Mouse (Mus musculus) intestine, embryonic 14.5 days (tissue): Measurements from ENCODE around the gene Ppp1r2. TPM values are rescaled to one million over a fixed set of nuclear protein-coding genes. Genes with fewer than 3 reads are reported as not detected.

ENCODE experiments used
- ATAC-seq: fragments of 200-750 bp; cut with Nextera tagmentation; replicated peaks from 2 replicates; pipeline ENCODE4 v1.8.0; 2017; ENCODE audit warnings: low read depth, moderate number of reproducible peaks, moderate TSS enrichment, moderate library complexity; ENCODE audit not compliant: low FRiP score, low TSS enrichment
- DNase-seq: peaks from one replicate; pipeline ENCODE4 v3.0.0-alpha.2; 2018; ENCODE audit warnings: low spot score
- H3K27ac ChIP-seq: fragments of 300-500 bp; sonication (generic); 2 replicates; pipeline ENCODE4 v1.5.1; 2014; ENCODE audit warnings: low read depth, mild to moderate bottlenecking, control low read depth
- H3K27me3 ChIP-seq: fragments of 300-500 bp; sonication (generic); replicated peaks from 2 replicates; pipeline ENCODE4 v1.6.1; 2014; ENCODE audit warnings: low read length, control low read depth; ENCODE audit not compliant: control insufficient read depth, insufficient read depth
- H3K36me3 ChIP-seq: fragments of 300-500 bp; sonication (generic); 2 replicates; pipeline ENCODE4 v1.6.1; 2014; ENCODE audit warnings: low read length, control low read depth; ENCODE audit not compliant: control insufficient read depth, insufficient read depth
- H3K4me1 ChIP-seq: fragments of 300-500 bp; sonication (generic); replicated peaks from 2 replicates; pipeline ENCODE4 v1.6.1; 2014; ENCODE audit warnings: low read length, control low read depth, mixed read lengths; ENCODE audit not compliant: control insufficient read depth, insufficient read depth
- H3K4me2 ChIP-seq: fragments of 300-500 bp; sonication (generic); 2 replicates; pipeline ENCODE4 v1.6.1; 2014; ENCODE audit warnings: low read length
- H3K4me3 ChIP-seq: fragments of 300-500 bp; sonication (generic); 2 replicates; pipeline ENCODE4 v1.5.1; 2014; ENCODE audit warnings: low read depth, low read length, control low read depth, mixed read lengths
- H3K9ac ChIP-seq: fragments of 300-500 bp; sonication (generic); 2 replicates; pipeline ENCODE4 v1.6.1; 2014; ENCODE audit warnings: mild to moderate bottlenecking, low read length
- H3K9me3 ChIP-seq: fragments of 300-500 bp; sonication (generic); 2 replicates; pipeline ENCODE4 v1.6.1; 2016; ENCODE audit warnings: low read length, control low read depth; ENCODE audit not compliant: control insufficient read depth
- WGBS: fragments of 180-500 bp; shearing (Covaris S2); extraction: QIAGEN DNeasy Blood & Tissue Kit; methylation state at CpG from one replicate; pipeline ENCODE4 v1.1.7; 2014; 5-methylcytosine and 5-hydroxymethylcytosine counted together
- polyA plus RNA-seq: library from polyadenylated mRNA; unstranded; fragments of >200 nt; fragmentation: Nextera tagmentation; extraction: Ambion mirVana; gene quantifications from 2 replicates; pipeline ENCODE4 v1.2.1, GENCODE M21; 2014

Ppp1r2 gene
- polyA plus RNA-seq, 1 experiment from 2014 or later, result 85.2 TPM

DNA sequence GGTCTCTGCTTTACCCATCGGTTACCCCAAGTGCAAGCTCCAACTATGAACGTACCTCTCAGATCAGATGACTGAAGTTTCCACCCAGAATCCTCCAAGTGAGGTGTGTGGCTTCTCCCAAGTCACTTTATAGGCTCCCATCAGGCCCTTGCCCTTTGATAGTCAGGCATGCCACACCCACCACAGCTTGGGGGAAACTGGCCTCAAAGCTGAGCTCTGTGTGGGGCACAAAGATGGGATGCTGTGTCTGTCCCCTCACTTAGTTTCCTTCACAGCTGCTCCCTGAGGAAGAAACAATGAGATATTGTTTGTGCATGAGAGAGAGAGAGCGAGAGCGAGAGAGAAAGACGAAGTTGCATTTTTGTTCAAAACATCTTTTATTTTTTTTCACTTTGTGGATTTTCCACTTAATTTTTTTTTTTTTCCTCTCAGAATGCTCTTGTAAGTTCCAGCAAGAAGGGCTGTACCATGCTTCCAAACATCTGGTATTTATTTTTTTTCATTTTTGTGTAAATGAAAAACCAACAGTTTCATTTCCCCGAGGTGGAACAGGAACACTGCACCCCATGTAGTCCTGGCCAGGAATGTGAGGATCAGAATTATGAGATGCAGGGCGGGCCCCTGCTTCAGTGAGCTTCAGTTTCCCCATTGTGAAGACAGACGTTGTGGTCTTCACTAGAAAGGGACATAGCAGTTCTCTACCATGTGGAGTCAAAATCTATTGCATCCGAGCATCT, 39.6 kb upstream of the Ppp1r2 start, which contains the start of gene Apod:
Apod (minus strand) TSS at position 312 of the 737 bp plus-strand sequence.
- ATAC-seq, result no peak
- H3K9me3 ChIP-seq, result no peaks in the 10 kb centered on the region
- H3K4me3 ChIP-seq, result no peak within 1 kb of the TSS
- no peaks in the 10 kb centered on the region for H3K27me3 ChIP-seq
- H3K27ac ChIP-seq, result no peak within 1 kb of the TSS
- no peaks in the 10 kb centered on the region; the same call in 1 of the 2 replicates for H3K4me1 ChIP-seq
- WGBS, result 71% methylated on average over 9 of the region's 9 CpGs
- no peak within 1 kb of the TSS for H3K4me2 ChIP-seq
- no peak for DNase-seq
- H3K9ac ChIP-seq, result no peak within 1 kb of the TSS
- H3K36me3 ChIP-seq, result no peaks in the 10 kb centered on the region

DNA sequence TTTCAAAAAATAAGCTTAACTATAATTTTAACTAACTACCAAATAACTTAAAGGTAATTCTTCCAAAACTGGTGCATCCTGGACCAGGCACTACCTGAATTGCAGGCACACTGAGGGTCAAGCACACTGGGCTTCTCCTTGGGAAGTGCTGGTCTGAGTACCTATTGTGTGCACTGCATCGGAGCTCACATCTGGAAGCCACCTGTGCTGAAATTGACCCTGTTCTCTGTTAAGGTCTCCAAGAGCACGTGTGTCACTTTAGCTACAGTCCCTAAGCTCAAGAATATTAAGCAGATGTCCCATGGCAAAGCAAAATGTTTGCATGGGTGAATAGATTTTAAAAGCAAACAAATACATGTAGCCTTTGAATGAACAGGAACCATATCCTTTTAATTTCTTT, 38.5 kb upstream of the Ppp1r2 start:
- 49% methylated on average over 2 of the region's 2 CpGs for WGBS
- DNase-seq (no peak), ATAC-seq (no peak)
- Histone ChIP-seq H3K36me3 (no peaks in the 10 kb centered on the region), H3K4me2 (no peak overlapping the region), H3K4me1 (no peaks in the 10 kb centered on the region; the same call in 1 of the 2 replicates), H3K9ac (no peak overlapping the region), H3K4me3 (no peak overlapping the region), H3K27me3 (no peaks in the 10 kb centered on the region), H3K9me3 (no peaks in the 10 kb centered on the region), H3K27ac (no peak overlapping the region)

DNA sequence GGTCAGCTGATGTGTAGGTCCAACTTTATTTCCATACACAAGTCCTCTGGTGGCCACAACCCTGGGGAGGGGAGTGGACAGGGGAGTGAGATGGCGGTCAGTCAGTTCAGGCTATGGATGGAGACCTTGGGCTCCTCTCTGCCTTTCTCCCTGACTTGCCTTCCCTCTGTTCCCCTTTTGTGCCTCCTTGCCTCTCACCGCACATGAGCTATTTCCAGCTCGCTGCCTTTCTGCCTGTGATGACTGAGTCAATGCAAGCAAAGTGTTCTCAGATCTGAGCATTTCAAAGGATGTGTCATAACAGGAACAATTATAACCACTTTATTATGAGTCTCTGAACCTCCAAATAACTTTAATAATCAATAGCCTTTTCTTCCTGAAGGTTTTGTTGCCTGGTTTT, 37.2 kb upstream of the Ppp1r2 start:
- Histone ChIP-seq H3K27me3 (no peaks in the 10 kb centered on the region), H3K27ac (no peak overlapping the region), H3K9ac (no peak overlapping the region), H3K4me3 (no peak overlapping the region), H3K9me3 (no peaks in the 10 kb centered on the region), H3K36me3 (no peaks in the 10 kb centered on the region), H3K4me1 (no peaks in the 10 kb centered on the region; the same call in 1 of the 2 replicates), H3K4me2 (no peak overlapping the region)
- DNase-seq (no peak), ATAC-seq (no peak)
- WGBS, result 91% methylated on average over 3 of the region's 3 CpGs

DNA sequence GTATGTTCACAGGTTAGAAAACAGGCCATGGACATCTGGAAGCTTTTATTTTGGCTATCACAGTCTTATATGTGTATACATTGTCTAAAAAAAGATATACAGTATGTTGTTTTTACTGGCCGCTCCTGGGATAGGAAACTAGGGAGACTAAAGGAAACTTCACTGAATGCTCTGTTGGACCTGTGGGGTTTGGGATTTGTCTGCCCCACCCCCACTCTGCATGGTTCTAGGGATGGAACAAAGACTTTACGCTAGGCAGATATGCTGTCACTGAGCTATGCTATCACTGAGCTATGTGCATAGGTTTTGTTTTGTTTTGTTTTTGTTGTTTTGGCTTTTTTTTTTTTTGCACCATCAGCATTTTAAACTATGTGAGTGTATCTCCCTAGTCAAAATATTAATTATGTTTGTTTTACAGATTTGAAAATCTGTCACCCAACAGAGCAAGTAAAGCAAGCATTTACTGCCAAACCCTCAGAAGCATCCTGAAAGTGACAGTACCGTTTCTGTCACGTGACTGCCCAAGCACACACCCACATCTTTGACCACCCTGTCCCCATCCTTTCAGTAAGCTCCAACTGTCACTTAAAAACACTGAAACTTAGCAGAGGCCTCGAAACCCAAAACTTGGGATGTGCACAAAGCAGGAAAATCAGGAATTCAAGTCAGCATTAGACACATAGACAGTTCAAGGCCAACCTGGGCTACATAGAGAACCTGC, 30.3 kb upstream of the Ppp1r2 start:
- Histone ChIP-seq H3K9me3 (no peaks in the 10 kb centered on the region), H3K27me3 (no peaks in the 10 kb centered on the region), H3K9ac (no peak overlapping the region), H3K4me2 (no peak overlapping the region), H3K27ac (no peak overlapping the region), H3K4me3 (no peak overlapping the region), H3K4me1 (no peaks in the 10 kb centered on the region), H3K36me3 (no peaks in the 10 kb centered on the region)
- WGBS, result 63% methylated on average over 5 of the region's 5 CpGs
- ATAC-seq (no peak), DNase-seq (no peak)

DNA sequence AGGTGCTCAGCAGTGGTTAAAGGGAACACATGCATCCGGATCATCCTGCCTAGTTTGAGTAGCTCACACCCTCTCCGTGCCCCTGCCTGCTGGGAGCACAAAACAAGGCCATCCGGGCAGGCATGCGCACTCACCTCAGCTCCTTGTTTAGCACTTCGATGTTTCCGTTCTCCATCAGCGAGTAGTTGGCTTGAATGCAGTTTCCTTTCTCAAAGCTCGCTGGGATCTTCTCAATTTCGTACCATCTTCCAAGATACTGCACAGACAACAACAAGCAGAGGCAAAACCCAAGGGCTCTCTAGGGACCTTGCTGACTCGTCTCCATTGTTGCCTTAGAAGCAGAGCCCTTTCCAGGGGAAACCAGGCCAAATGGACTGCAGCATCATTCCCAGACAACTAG, 28.2 kb upstream of the Ppp1r2 start:
- H3K27ac ChIP-seq, result no peak overlapping the region
- 68% methylated on average over 10 of the region's 10 CpGs for WGBS
- DNase-seq, result no peak
- H3K9me3 ChIP-seq, result no peaks in the 10 kb centered on the region
- no peak for ATAC-seq
- H3K4me2 ChIP-seq, result no peak overlapping the region
- no peaks in the 10 kb centered on the region for H3K27me3 ChIP-seq
- H3K36me3 ChIP-seq, result no peaks in the 10 kb centered on the region
- H3K4me1 ChIP-seq, result peaks cover 12% of the 10 kb centered on the region; the same call in 1 of the 2 replicates
- no peak overlapping the region for H3K9ac ChIP-seq
- no peak overlapping the region for H3K4me3 ChIP-seq

DNA sequence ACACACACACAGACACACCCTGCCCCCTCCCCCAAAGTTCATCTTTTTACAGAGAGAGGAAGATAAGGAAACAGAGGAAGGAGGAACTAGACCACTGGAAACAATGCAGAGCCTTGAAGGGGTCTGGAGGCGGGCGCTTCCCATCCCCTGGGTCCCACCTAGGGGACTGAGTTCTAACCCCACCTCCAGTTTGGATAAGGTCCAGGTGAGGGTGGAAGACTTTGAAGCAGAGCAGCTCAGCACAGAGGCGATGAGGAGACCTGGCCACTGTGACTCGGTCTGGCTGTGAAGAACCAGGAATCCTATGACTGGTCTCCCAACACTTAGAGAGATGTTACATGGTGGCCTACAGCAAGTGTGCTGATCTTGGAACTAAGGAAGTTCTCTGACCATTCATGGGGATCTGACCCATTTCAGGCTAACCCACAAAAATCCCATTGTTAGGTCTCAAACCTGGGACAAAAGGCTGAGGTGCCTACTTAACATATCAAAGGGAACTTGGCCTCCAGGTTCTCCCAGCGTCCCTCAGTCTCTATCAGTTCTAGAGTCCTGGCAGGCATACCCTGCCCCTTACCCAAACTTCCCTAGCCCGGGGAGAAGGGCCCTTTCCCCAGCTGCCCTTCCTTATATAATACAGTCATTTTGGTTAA, 25.9 kb upstream of the Ppp1r2 start:
- H3K4me1 ChIP-seq, result peaks cover 12% of the 10 kb centered on the region; the same call in 1 of the 2 replicates
- WGBS, result 87% methylated on average over 6 of the region's 6 CpGs
- H3K27me3 ChIP-seq, result no peaks in the 10 kb centered on the region
- DNase-seq (no peak), ATAC-seq (no peak)
- no peaks in the 10 kb centered on the region for H3K9me3 ChIP-seq
- no peak overlapping the region for H3K4me3 ChIP-seq
- H3K9ac ChIP-seq, result no peak overlapping the region
- H3K4me2 ChIP-seq, result no peak overlapping the region
- no peaks in the 10 kb centered on the region for H3K36me3 ChIP-seq
- no peak overlapping the region for H3K27ac ChIP-seq

DNA sequence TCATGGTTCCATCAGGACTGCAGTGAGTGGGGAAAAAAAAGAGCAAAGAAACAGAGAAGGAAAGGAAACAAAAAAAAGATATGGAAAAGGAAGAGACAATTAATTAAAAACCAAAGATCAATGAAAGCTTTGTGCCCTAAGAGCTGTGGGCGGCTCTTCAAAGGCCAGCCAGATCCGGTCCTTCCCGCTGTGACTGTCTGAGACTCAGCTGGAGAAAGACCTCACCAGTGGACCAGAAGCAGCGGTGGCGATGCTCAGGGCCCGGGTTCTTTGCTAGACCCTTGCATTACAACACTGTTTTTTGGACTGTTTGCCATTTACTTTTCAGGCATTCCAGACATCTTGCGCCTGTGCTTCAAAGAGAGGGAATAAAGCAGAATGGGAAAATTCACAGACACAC, 25.4 kb upstream of the Ppp1r2 start:
- H3K4me2 ChIP-seq, result no peak overlapping the region
- DNase-seq, result no peak
- no peak overlapping the region for H3K27ac ChIP-seq
- H3K4me1 ChIP-seq, result peaks cover 12% of the 10 kb centered on the region; the same call in 1 of the 2 replicates
- H3K9ac ChIP-seq, result no peak overlapping the region
- no peaks in the 10 kb centered on the region for H3K9me3 ChIP-seq
- no peak overlapping the region for H3K4me3 ChIP-seq
- H3K36me3 ChIP-seq, result no peaks in the 10 kb centered on the region
- no peak for ATAC-seq
- no peaks in the 10 kb centered on the region for H3K27me3 ChIP-seq
- 56% methylated on average over 7 of the region's 7 CpGs for WGBS

DNA sequence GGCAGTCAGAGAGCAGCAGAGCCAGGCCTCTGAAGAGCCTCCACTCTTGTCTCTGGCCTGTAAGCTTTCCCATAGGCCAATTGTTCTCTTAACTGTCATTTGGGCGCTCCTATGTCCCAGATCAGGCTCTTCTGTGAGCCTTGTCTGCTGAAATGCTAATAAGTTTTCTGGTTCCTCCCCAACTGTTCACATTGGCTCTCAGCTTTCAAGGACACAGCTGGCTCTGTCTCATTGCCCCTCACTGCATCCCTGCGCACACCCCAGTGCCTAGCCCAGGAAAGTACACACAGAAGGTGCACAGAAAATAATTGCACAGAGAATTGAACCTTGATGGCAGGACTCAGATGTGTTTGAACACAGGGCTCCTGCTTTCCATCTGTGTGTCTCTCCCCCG, 24.9 kb upstream of the Ppp1r2 start:
- no peaks in the 10 kb centered on the region for H3K27me3 ChIP-seq
- H3K4me3 ChIP-seq, result no peak overlapping the region
- 46% methylated on average over 3 of the region's 3 CpGs for WGBS
- H3K27ac ChIP-seq, result no peak overlapping the region
- H3K9ac ChIP-seq, result no peak overlapping the region
- H3K4me1 ChIP-seq, result peaks cover 12% of the 10 kb centered on the region; the same call in 1 of the 2 replicates
- DNase-seq (no peak), ATAC-seq (no peak)
- no peaks in the 10 kb centered on the region for H3K9me3 ChIP-seq
- no peaks in the 10 kb centered on the region for H3K36me3 ChIP-seq
- H3K4me2 ChIP-seq, result no peak overlapping the region
